Mouse (Mus musculus): ENCODE results near the gene Sgce. TPM values are rescaled to one million over a fixed set of nuclear protein-coding genes. Genes with fewer than 3 reads are reported as not detected.
"Not testable (repeated sequence)": the region's sequence is repeated elsewhere in the genome, so short reads cannot be mapped to it uniquely, and the experiment has no call there.

Sgce gene
- 65.5 and 67.5 TPM in 2 replicates for polyA plus RNA-seq (2014; fragmentation: Nextera tagmentation; extraction: Ambion mirVana)

DNA sequence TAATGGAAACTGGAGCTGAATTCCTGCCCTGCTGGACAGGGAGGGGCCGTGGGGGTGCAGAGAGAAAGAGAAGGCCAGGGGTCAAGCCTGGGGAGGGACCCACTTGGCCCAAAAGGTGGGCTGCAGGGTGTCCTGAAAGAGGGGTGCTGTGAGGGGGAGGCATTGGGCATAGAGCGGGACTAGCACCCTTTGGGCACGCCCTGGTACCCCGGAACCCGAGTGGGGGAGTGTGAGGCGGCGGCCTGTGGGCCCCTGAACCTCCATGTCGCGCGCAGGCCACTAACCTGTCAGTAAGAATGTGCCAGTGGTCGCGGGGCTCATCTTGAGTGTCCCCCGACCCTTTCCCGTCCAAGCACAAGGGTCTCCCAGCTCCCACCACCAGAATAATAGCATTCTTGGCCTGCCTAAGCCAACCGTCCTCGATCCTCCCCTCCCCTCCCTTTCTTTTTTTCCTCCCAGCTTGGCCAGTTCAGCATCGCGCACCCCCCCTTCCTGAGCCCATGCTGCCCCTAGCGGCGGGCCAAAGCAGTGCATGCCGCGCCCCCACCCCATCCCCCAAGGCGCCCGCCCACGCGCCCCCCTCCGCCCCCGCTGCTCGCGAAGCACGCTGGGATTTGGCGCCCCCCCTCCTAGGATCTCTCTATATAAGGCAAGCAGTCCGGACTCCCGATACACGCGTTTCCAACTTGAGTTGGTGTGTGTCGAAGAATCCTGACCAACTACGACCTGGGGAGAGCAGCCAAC, at the start of gene Sgce, which contains the start of gene Peg10:
Sgce (minus strand) TSS at position 512 of the 744 bp plus-strand sequence.
Peg10 (plus strand) TSS at position 611 of the 744 bp plus-strand sequence.
- 36% methylated on average over 32 of the region's 38 CpGs for WGBS
- H3K27ac ChIP-seq (ENCODE audit: low read length), result peak within 1 kb of the TSS; percentile 58
- no peaks in the 10 kb centered on the region for H3K27me3 ChIP-seq (ENCODE audit: control insufficient read depth, insufficient read depth, low read length)
- peak within 1 kb of the TSS; percentile 38; the same call in 1 of the 2 replicates for H3K9ac ChIP-seq (replicated peaks; ENCODE audit: low read depth, low read length)
- peak within 1 kb of the TSS; percentile 57 for H3K4me2 ChIP-seq (replicated peaks; ENCODE audit: low read depth, low read length)
- peaks cover 2% of the 10 kb centered on the region; the same call in 1 of the 2 replicates for H3K4me1 ChIP-seq (ENCODE audit: control insufficient read depth, insufficient read depth, low read length)
- peak within 1 kb of the TSS; percentile 36 for H3K4me3 ChIP-seq (ENCODE audit: low read depth, low read length)
- peaks cover 15% of the 10 kb centered on the region; the same call in 1 of the 2 replicates for H3K9me3 ChIP-seq (ENCODE audit: control insufficient read depth, low read depth, low read length)
- ATAC-seq (ENCODE audit: insufficient number of reproducible peaks, insufficient read depth, low FRiP score, low read depth), result peak; percentile 53; the same call in 1 of the 2 replicates
- no peaks in the 10 kb centered on the region for H3K36me3 ChIP-seq (ENCODE audit: control insufficient read depth, insufficient read depth, low read length)

DNA sequence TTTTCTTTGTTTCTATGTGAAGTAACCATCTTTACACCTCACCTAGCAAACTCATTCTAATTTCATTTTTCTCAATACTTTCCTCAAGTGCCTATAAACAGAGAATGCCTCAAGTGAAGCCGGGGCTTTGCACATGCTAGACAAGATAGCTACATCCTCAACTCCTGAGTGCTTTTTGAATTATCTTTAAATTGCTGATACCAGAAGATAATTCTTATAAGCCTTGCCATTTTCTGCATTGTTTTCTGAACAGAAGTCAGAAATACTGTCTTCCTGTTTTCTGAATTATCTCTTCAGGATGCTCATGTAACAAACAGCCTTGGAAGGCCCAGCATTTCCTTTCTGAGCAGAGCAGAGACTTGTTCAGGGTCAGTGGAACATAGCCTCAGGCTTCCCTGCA, 49.3 kb upstream of the Sgce start:
- Histone ChIP-seq H3K27ac (ENCODE audit: low read length) (no peak overlapping the region), H3K9ac (replicated peaks; ENCODE audit: low read depth, low read length) (no peak overlapping the region), H3K4me1 (ENCODE audit: control insufficient read depth, insufficient read depth, low read length) (no peaks in the 10 kb centered on the region), H3K36me3 (ENCODE audit: control insufficient read depth, insufficient read depth, low read length) (no peaks in the 10 kb centered on the region), H3K4me3 (ENCODE audit: low read depth, low read length) (no peak overlapping the region), H3K27me3 (ENCODE audit: control insufficient read depth, insufficient read depth, low read length) (no peaks in the 10 kb centered on the region), H3K9me3 (ENCODE audit: control insufficient read depth, low read depth, low read length) (no peaks in the 10 kb centered on the region), H3K4me2 (replicated peaks; ENCODE audit: low read depth, low read length) (no peak overlapping the region)
- ATAC-seq (ENCODE audit: insufficient number of reproducible peaks, insufficient read depth, low FRiP score, low read depth), result no peak
- 91% methylated on average over 1 of the region's 1 CpGs for WGBS

DNA sequence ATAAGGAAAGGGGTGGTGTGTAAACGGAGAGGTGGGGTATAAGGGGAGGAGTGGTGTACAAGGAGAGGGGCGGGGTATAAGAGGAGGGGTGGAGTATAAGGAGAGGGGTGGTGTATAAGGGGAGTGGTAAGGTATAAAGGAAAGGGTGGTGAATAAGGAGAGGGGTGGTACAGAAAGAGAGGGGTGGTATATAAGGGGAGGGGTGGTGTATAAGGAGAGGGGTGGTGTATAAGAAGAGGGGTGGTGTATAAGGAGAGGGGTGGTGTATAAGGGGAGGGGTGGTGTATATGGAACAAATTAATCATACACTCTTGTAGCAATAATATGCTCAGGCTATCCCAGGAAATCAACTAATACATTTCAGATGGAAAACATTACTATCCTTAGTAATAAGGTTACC, 15.2 kb upstream of the Sgce start:
- ATAC-seq (ENCODE audit: insufficient number of reproducible peaks, insufficient read depth, low FRiP score, low read depth), result peak; percentile 98
- Histone ChIP-seq H3K27ac (ENCODE audit: low read length) (no peak overlapping the region), H3K9me3 (ENCODE audit: control insufficient read depth, low read depth, low read length) (no peaks in the 10 kb centered on the region), H3K4me3 (ENCODE audit: low read depth, low read length) (no peak overlapping the region), H3K36me3 (ENCODE audit: control insufficient read depth, insufficient read depth, low read length) (no peaks in the 10 kb centered on the region), H3K4me2 (replicated peaks; ENCODE audit: low read depth, low read length) (no peak overlapping the region), H3K4me1 (ENCODE audit: control insufficient read depth, insufficient read depth, low read length) (no peaks in the 10 kb centered on the region), H3K9ac (replicated peaks; ENCODE audit: low read depth, low read length) (no peak overlapping the region), H3K27me3 (ENCODE audit: control insufficient read depth, insufficient read depth, low read length) (no peaks in the 10 kb centered on the region)
- 28% methylated on average over 2 of the region's 2 CpGs for WGBS

DNA sequence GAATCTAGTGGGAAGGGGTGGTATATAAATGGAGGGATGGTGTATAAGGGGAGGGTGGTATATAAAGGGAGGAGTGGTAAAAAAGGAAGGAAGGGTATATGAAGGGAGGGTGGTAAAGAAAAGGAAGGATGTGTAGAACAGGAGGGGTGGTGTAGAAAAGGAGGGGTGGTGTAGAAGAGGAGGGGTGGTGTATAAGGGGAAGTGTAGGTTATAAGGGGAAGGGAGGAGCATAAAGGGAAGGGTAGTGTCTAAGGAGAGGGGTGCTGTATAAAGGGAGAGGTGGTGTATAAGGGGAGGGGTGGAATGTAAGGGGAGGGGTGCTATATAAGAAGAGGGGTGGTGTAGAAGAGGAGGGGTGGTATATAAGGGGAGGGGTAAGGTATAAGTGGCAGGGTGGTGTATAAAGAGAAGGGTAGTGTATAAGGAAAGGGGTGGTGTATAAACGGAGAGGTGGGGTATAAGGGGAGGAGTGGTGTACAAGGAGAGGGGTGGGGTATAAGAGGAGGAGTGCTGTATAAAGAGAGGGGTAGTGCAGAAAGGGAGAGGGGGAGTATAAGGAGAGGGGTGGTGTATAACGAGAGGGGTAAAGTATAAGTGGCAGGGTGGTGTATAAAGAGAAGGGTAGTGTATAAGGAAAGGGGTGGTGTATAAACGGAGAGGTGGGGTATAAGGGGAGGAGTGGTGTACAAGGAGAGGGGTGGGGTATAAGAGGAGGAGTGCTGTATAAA, 14.6 kb upstream of the Sgce start:
- not testable (repeated sequence) for H3K36me3 ChIP-seq (ENCODE audit: control insufficient read depth, insufficient read depth, low read length); H3K4me1 ChIP-seq (ENCODE audit: control insufficient read depth, insufficient read depth, low read length); ATAC-seq (ENCODE audit: insufficient number of reproducible peaks, insufficient read depth, low FRiP score, low read depth); H3K9ac ChIP-seq (replicated peaks; ENCODE audit: low read depth, low read length); H3K4me2 ChIP-seq (replicated peaks; ENCODE audit: low read depth, low read length); H3K4me3 ChIP-seq (ENCODE audit: low read depth, low read length); H3K9me3 ChIP-seq (ENCODE audit: control insufficient read depth, low read depth, low read length); H3K27ac ChIP-seq (ENCODE audit: low read length); H3K27me3 ChIP-seq (ENCODE audit: control insufficient read depth, insufficient read depth, low read length)
- 45% methylated on average over 3 of the region's 3 CpGs for WGBS

DNA sequence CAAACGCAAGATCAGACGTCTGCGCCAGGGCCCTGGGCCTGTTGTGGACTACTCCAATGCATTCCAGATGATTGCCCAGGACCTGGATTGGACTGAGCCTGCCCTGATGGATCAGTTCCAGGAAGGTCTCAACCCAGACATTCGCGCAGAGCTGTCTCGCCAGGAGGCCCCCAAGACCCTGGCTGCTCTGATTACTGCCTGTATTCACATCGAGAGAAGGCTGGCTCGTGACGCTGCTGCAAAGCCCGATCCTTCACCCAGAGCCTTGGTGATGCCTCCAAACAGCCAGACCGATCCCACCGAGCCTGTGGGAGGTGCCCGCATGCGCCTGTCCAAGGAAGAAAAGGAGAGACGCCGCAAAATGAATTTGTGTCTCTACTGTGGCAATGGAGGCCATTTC, 7.9 kb upstream of the Sgce start:
- Histone ChIP-seq H3K36me3 (ENCODE audit: control insufficient read depth, insufficient read depth, low read length) (no peaks in the 10 kb centered on the region; the same call in 1 of the 2 replicates), H3K27ac (ENCODE audit: low read length) (no peak overlapping the region), H3K27me3 (ENCODE audit: control insufficient read depth, insufficient read depth, low read length) (no peaks in the 10 kb centered on the region), H3K4me1 (ENCODE audit: control insufficient read depth, insufficient read depth, low read length) (no peaks in the 10 kb centered on the region), H3K4me2 (replicated peaks; ENCODE audit: low read depth, low read length) (no peak overlapping the region), H3K9ac (replicated peaks; ENCODE audit: low read depth, low read length) (no peak overlapping the region), H3K4me3 (ENCODE audit: low read depth, low read length) (no peak overlapping the region), H3K9me3 (ENCODE audit: control insufficient read depth, low read depth, low read length) (peaks cover 15% of the 10 kb centered on the region)
- 92% methylated on average over 16 of the region's 16 CpGs for WGBS
- ATAC-seq (ENCODE audit: insufficient number of reproducible peaks, insufficient read depth, low FRiP score, low read depth), result no peak

DNA sequence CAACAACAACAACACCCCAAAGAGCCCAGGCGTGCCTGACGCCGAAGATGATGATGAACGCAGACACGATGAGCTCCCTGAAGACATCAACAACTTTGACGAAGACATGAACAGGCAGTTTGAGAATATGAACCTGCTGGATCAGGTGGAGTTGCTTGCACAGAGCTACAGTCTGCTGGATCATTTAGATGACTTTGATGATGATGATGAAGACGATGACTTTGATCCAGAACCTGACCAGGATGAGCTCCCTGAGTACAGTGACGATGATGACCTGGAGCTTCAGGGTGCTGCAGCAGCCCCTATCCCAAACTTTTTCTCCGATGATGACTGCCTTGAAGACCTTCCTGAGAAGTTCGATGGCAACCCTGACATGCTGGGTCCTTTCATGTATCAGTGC, 7.3 kb upstream of the Sgce start:
- H3K27me3 ChIP-seq (ENCODE audit: control insufficient read depth, insufficient read depth, low read length), result no peaks in the 10 kb centered on the region
- H3K9me3 ChIP-seq (ENCODE audit: control insufficient read depth, low read depth, low read length), result peaks cover 15% of the 10 kb centered on the region
- 93% methylated on average over 10 of the region's 10 CpGs for WGBS
- no peak overlapping the region for H3K27ac ChIP-seq (ENCODE audit: low read length)
- no peaks in the 10 kb centered on the region; the same call in 1 of the 2 replicates for H3K36me3 ChIP-seq (ENCODE audit: control insufficient read depth, insufficient read depth, low read length)
- no peak for ATAC-seq (ENCODE audit: insufficient number of reproducible peaks, insufficient read depth, low FRiP score, low read depth)
- H3K9ac ChIP-seq (replicated peaks; ENCODE audit: low read depth, low read length), result no peak overlapping the region
- no peak overlapping the region for H3K4me2 ChIP-seq (replicated peaks; ENCODE audit: low read depth, low read length)
- no peak overlapping the region for H3K4me3 ChIP-seq (ENCODE audit: low read depth, low read length)
- no peaks in the 10 kb centered on the region for H3K4me1 ChIP-seq (ENCODE audit: control insufficient read depth, insufficient read depth, low read length)

DNA sequence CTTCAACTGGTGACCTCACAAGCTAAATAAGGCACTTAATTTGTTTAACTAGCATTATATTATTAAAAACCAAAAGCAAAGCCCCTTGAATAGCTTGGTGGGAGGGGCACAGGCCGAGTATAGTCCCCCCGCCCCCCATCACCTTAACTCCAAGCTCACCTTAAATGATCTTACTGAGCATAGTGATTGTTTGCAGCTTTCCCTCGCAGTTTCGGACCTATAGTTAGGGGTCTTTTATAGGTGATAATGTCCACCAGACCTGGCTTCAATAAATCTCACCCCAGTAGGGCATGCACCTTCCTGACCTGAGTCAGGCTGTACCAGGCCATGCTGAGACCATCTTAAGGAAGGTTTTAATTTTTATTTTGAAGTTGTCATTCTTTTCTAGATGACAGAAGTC, 4.3 kb upstream of the Sgce start:
- Histone ChIP-seq H3K4me1 (ENCODE audit: control insufficient read depth, insufficient read depth, low read length) (no peaks in the 10 kb centered on the region), H3K4me2 (replicated peaks; ENCODE audit: low read depth, low read length) (no peak overlapping the region), H3K9ac (replicated peaks; ENCODE audit: low read depth, low read length) (no peak overlapping the region), H3K27me3 (ENCODE audit: control insufficient read depth, insufficient read depth, low read length) (no peaks in the 10 kb centered on the region), H3K27ac (ENCODE audit: low read length) (no peak overlapping the region), H3K9me3 (ENCODE audit: control insufficient read depth, low read depth, low read length) (peaks cover 30% of the 10 kb centered on the region), H3K4me3 (ENCODE audit: low read depth, low read length) (no peak overlapping the region), H3K36me3 (ENCODE audit: control insufficient read depth, insufficient read depth, low read length) (no peaks in the 10 kb centered on the region; the same call in 1 of the 2 replicates)
- ATAC-seq (ENCODE audit: insufficient number of reproducible peaks, insufficient read depth, low FRiP score, low read depth), result no peak
- 77% methylated on average over 4 of the region's 4 CpGs for WGBS

DNA sequence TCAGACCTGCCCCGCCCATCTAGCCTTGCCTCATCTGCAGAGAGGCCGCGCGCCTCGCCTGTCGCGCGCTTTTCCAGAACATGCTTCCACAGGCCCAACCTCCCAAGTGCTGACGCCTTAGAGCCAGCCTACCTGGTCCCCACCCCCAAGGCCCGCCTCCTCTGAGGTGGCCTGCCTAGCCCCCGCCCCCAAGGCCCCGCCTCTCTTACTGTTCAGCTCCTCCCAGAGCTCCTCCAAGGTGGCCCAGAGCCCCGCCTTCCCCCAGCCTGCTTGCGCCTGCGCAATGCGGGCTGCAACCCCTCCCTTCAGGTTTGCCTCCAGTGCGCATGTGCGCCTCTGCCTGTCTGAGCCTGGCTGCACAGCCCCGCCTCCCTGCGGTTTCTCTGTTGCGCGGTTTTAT, 2.1 kb upstream of the Sgce start:
- H3K36me3 ChIP-seq (ENCODE audit: control insufficient read depth, insufficient read depth, low read length), result no peaks in the 10 kb centered on the region
- WGBS, result 42% methylated on average over 22 of the region's 22 CpGs
- H3K4me2 ChIP-seq (replicated peaks; ENCODE audit: low read depth, low read length), result peak overlapping the region; percentile 57; the same call in 1 of the 2 replicates
- H3K9me3 ChIP-seq (ENCODE audit: control insufficient read depth, low read depth, low read length), result peaks cover 15% of the 10 kb centered on the region; the same call in 1 of the 2 replicates
- no peak overlapping the region for H3K27ac ChIP-seq (ENCODE audit: low read length)
- ATAC-seq (ENCODE audit: insufficient number of reproducible peaks, insufficient read depth, low FRiP score, low read depth), result peak; percentile 93
- no peak overlapping the region for H3K9ac ChIP-seq (replicated peaks; ENCODE audit: low read depth, low read length)
- peak overlapping the region; percentile 36; the same call in 1 of the 2 replicates for H3K4me3 ChIP-seq (ENCODE audit: low read depth, low read length)
- H3K4me1 ChIP-seq (ENCODE audit: control insufficient read depth, insufficient read depth, low read length), result no peaks in the 10 kb centered on the region
- H3K27me3 ChIP-seq (ENCODE audit: control insufficient read depth, insufficient read depth, low read length), result no peaks in the 10 kb centered on the region

Data from stomach, embryonic 14.5 days (tissue).